18 mouse cellular contexts compared by ENCODE assay signal in genomic region chr13:47226521-47226920, GRCm38 (mm10).
DNase-seq lines count a peak whose midpoint lies in the region; ATAC-seq and TF ChIP-seq lines count a peak whose summit lies in the region.
"Had no signal": no experiment of that assay in that cellular context is flagged by ENCODE, and none has a peak within 500 bp of the region (broad histone marks: within the 10 kb centered on the region; RNA-seq: fewer than 3 reads in every experiment).

No protein-coding gene starts in this region.

- H3K4me3 ChIP-seq in left cerebral cortex, adult 2 months: no peak overlapping the region
- H3K4me3 ChIP-seq in ES-E14 (ENCODE audit: insufficient read depth in 1 of 2, low read depth in 1 of 2, low read length in 2 of 2, poor library complexity in 1 of 2, severe bottlenecking in 1 of 2): no peak overlapping the region
- H3K4me3 ChIP-seq in cortical plate, adult 2 months (ENCODE audit: insufficient read depth, low read length): no peak overlapping the region
- H3K4me3 ChIP-seq: embryonic facial prominence, embryonic 12.5 days; heart, embryonic 15.5 days; limb, embryonic 10.5 days; neural tube, embryonic 13.5 days had no signal

- no peaks in the 10 kb centered on the region for H3K9me3 ChIP-seq in ES-E14 (ENCODE audit: control insufficient read depth, insufficient read depth, low read depth, low read length)
- H3K9me3 ChIP-seq: embryonic facial prominence, embryonic 12.5 days; heart, embryonic 15.5 days; limb, embryonic 10.5 days; megakaryocyte, embryonic 14.5 days; neural tube, embryonic 13.5 days had no signal

- ATAC-seq in erythroblast, adult 5-6 weeks (replicated peaks; ENCODE audit: low FRiP score, poor library complexity, severe bottlenecking): no peak

- TF ChIP-seq CTCF in left cerebral cortex, adult 2 months (IDR thresholded peaks at IDR 0.05): peak; percentile 35
- TF ChIP-seq CTCF in cortical plate, adult 2 months (IDR thresholded peaks at IDR 0.05; ENCODE audit: extremely low read depth, insufficient read depth, low read length): no peak

- peaks cover 0 to 9% of the 10 kb centered on the region in 2 experiments; a peak in 1 of 4 replicates for H3K4me1 ChIP-seq in ES-E14 (ENCODE audit: control insufficient read depth in 2 of 2, insufficient read depth in 2 of 2, low read length in 2 of 2, poor library complexity in 1 of 2)
- peaks cover 18% of the 10 kb centered on the region for H3K4me1 ChIP-seq in cortical plate, adult 2 months (ENCODE audit: control insufficient read depth, insufficient read depth, low read length)

- TF ChIP-seq POLR2A in cortical plate, adult 2 months (IDR thresholded peaks at IDR 0.05; ENCODE audit: extremely low read depth, insufficient read depth, low read length): no peak

- H3K27ac ChIP-seq in left cerebral cortex, adult 2 months: no peak overlapping the region
- no peak overlapping the region for H3K27ac ChIP-seq in ES-E14 (ENCODE audit: insufficient read depth, low read depth, low read length, poor library complexity, severe bottlenecking)
- H3K27ac ChIP-seq in cortical plate, adult 2 months (ENCODE audit: insufficient read depth, low read length): peak overlapping the region; percentile 21; the same call in 1 of the 2 replicates
- H3K27ac ChIP-seq: embryonic facial prominence, embryonic 12.5 days; heart, embryonic 15.5 days; limb, embryonic 10.5 days; neural tube, embryonic 13.5 days had no signal

- H3K36me3 ChIP-seq in ES-E14 (ENCODE audit: control insufficient read depth, insufficient read depth, low read length, poor library complexity, severe bottlenecking): no peaks in the 10 kb centered on the region
- H3K36me3 ChIP-seq: embryonic facial prominence, embryonic 12.5 days; limb, embryonic 10.5 days; neural tube, embryonic 13.5 days had no signal

- no peak overlapping the region for H3K9ac ChIP-seq in ES-E14 (ENCODE audit: insufficient read depth, low read depth, low read length, poor library complexity, severe bottlenecking)
- H3K9ac ChIP-seq: embryonic facial prominence, embryonic 12.5 days; heart, embryonic 15.5 days; neural tube, embryonic 13.5 days had no signal

- intact Hi-C loops in left cerebral cortex, adult 2 months (cut with DNase I): no loop called here
- intact Hi-C loops in left cerebral cortex, postnatal 4 days (cut with DNase I): no loop called here

- no peak for DNase-seq in left cerebral cortex, adult 2 months (ENCODE audit: extremely low spot score in 1 of 2, low spot score in 2 of 2)
- no peak for DNase-seq in left cerebral cortex, postnatal 4 days
- peak; percentile 19 for DNase-seq in A20 (ENCODE audit: low read depth, low spot score)
- DNase-seq in ES-E14 (ENCODE audit: low read depth, low spot score): peak; percentile 38
- DNase-seq in kidney, postnatal 25 days: no peak
- DNase-seq: adrenal gland, postnatal 25 days; cerebellum, postnatal 36 days; kidney, postnatal 4 days; layer of hippocampus, postnatal 36 days; lung, adult 2 months; thymus, adult 2 months had no signal

- in situ Hi-C loops in ES-E14 (cut with MboI; ENCODE audit: low sequenced_read_pairs in 2 of 2, unreplicated experiment in 2 of 2): no loop called here

TF ChIP-seq in ES-E14, 5 proteins besides CTCF, POLR2A, EP300 and RAD21:
- no peak for TF ChIP-seq MAFK (IDR thresholded peaks at IDR 0.05; ENCODE audit: insufficient read depth, low read depth, low read length)
- TF ChIP-seq CHD2 (IDR thresholded peaks at IDR 0.05; ENCODE audit: low read depth, low read length): no peak
- no peak for TF ChIP-seq ZNF384 (IDR thresholded peaks at IDR 0.05; ENCODE audit: low read depth, low read length)
- TF ChIP-seq HCFC1 (IDR thresholded peaks at IDR 0.05; ENCODE audit: borderline replicate concordance, insufficient read depth, low read length): no peak
- TF ChIP-seq ZC3H11A (IDR thresholded peaks at IDR 0.05; ENCODE audit: borderline replicate concordance, low read depth, low read length): no peak

Comparison
In these comparisons a context has a peak if more than half of its experiments do, and no peak if none do; other contexts are left out.
1. DNase-seq: peak in A20 (single experiment) and ES-E14 (single experiment); none in left cerebral cortex, adult 2 months (0 of 2), left cerebral cortex, postnatal 4 days (single experiment) and kidney, postnatal 25 days (0 of 2).